Mouse (Mus musculus) cerebellum, adult (tissue): ENCODE results near the gene Vmn2r20.
"Not testable (repeated sequence)": the region's sequence is repeated elsewhere in the genome, so short reads cannot be mapped to it uniquely, and the experiment has no call there.

Experiments used
- ATAC-seq: cut with Nextera tagmentation; 2 replicates; pipeline ENCODE4 v1.9.2; 2017; ENCODE audit warnings: mild to moderate bottlenecking, moderate library complexity, mixed read lengths; ENCODE audit not compliant: insufficient number of reproducible peaks, low FRiP score, low TSS enrichment

The Vmn2r20 gene

GRCm38 (mm10) chr6:123418016-123418415 is at the start of gene Vmn2r20:
TSS of gene Vmn2r20 (minus strand) at chr6:123418116.
- not testable (repeated sequence) for ATAC-seq

DNA sequence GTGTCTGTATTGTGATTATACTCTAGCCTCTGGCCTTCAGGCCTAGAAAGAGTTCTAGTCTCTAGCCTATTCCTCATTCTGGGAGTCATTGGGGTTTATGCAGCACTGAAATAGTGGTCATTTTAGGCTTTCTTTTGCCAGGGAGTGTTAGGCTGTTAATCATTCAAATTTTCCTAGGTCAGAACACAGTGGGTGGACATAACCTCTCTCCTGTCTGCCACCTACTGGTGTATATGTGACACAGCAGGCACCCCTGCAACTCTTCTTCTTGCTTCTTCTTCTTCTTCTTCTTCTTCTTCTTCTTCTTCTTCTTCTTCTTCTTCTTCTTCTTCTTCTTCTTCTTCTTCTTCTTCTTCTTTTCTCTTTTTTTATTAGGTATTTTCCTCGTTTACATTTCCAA is 6.5 kb upstream of the Vmn2r20 start:
- ATAC-seq = not testable (repeated sequence)

DNA sequence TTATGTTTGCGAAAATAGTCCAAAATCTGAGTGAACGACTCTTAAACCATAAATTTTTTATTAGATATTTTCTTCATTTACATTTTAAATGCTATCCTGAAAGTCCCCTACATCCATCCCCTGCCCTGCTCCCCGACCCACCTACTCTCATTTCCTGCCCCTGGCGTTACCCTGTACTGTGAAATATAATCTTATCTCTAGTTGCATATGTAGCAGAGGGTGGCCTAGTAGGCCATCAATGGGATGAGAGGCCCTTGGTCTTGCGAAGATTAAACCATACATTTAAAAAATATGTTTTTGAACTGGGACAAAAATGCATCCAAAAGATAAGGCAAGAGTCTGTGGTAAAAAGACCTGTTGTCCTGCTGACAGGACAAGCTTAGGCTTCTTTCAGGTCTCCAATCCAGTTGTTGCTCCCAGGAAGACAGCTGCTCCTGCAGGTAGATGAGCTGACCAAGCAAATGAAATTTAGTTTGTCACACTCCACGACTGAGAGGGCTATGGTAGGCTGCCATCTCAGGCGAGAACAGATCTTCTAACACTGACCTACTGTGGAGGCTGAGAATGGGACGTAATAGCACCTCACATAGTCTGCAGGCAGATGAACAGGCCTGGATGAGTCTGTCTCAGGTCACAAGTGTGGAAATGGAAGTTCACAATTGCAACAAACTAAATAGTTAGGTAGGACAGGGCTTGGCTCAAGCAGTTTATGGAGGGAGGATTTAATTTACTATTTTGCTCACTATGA is 10.8 kb downstream of the Vmn2r20 start:
- not testable (repeated sequence) for ATAC-seq

DNA sequence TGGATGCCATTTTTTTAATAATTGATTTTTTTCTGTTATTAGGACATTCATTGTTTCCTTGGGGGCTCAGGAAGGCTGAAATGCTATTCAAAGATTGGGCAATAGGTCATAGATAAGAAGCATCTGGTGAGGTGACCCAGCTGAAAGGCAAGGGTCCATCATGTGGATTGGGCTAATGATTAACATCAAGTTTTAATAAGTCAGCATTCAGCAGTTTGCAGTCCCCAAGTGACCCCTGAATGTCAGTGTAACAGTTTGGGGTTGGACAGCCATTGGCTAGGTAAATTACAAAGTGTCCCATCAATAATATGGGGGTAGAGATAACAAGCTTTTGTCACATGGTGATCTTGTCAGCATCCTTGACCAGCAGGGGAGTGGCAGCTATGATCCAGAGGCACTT is 29.1 kb downstream of the Vmn2r20 start:
- not testable (repeated sequence) for ATAC-seq

DNA sequence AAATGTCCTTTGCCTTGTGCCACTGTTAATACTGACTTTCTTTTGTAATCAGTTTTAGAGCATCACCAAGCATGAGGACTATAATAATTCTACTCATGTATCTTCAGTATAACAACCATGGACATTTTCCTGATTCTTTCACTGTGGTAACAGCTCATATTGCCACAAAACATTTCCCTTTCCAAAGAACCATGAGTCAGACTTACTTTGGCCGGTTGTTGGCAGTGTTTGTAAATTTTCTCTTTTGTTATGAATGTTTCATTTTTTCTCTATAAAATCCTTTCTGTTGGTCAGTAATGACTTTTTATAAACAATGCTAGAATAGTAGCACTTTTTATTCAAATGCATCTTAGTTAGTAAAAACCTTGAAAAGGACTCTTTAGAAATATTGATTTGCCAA is 71.8 kb downstream of the Vmn2r20 start:
- no peak for ATAC-seq

- no peak for ATAC-seq
Observed at GRCm38 (mm10) chr6:123340093-123340492, 77.8 kb downstream of the Vmn2r20 start.

GRCm38 (mm10) chr6:123332503-123332902 is 85.4 kb downstream of the Vmn2r20 start:
- no peak for ATAC-seq
